Mouse (Mus musculus) adrenal gland, postnatal 10 days (tissue): ENCODE measurements at regions not wholly inside any gene's neighbourhood (a gene's known extent, or its start where the extent isn't known, plus 50 kb on each side); places are given as distances from the start of the nearest gene placed in this dataset.
A peak's percentile ranks its signal among the peaks of the same experiment; 100 is the strongest.
"Not testable (repeated sequence)": the region's sequence is repeated elsewhere in the genome, so short reads cannot be mapped to it uniquely, and the experiment has no call there.

Source experiments
- DNase-seq: peaks from one replicate; pipeline ENCODE4 v3.0.0; 2021; ENCODE audit warnings: mixed read lengths

DNA sequence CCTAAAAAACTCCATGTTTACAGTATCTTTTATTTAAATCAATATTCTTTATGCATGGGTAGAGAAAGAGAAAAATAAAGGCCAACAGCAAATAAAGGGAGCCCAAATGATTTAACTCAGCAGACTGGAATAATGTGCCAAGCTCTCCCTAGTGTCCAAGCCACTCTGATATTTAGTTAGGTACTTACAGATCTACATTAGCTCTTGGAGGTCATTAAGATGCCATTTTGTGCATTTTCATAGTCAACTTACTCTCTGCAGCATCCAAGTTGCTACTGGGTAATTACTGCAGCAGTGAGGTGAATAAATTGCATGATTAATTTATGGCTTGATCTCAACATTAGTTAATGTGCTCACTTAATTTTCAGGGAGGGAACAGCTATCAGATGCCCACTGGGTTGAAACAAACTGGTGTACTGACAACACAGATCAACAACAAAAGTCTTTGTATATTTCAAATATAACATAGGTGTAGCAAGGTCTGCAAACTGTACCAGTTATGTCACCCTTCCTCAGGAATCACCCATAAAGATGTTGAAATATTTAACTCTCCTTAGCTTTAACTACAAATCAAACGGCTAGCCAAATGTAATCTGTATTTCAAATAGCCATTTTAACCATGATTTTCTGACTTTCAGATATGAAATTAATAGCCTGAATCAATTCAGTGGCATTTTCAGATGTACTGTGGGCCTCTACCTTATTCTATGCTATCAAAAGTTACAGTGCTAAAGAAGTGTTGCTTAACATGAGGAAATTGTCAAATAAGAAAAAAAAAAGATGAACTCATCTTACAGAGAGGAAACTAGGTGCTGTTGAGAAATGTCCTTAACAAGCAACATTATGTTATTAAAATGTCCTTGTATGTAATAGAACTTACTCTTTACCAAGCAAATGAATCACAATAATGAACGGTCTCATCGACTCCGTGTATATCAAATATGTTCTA lies 163.8 kb upstream of the Hapln1 start:
- DNase-seq = no peak

DNA sequence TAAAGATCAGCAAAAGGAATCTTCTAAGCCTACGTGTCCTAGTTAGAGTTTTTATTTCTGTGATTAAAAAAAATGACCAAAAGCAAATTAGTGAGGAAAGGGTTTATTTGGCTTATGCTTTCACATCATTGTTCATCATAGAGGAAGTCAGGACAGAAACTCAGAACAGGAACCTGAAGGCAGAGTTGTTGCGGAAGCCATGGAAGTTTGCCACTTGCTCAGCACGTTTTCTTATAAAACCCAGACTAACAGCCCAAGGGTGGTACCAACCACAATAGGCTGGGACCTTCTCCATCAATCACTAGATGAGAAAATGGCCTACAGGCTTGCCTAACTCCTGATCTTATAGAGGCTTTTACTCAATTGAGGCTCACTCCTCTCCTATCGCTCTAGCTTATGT lies 161.2 kb upstream of the Hapln1 start:
- no peak for DNase-seq

DNA sequence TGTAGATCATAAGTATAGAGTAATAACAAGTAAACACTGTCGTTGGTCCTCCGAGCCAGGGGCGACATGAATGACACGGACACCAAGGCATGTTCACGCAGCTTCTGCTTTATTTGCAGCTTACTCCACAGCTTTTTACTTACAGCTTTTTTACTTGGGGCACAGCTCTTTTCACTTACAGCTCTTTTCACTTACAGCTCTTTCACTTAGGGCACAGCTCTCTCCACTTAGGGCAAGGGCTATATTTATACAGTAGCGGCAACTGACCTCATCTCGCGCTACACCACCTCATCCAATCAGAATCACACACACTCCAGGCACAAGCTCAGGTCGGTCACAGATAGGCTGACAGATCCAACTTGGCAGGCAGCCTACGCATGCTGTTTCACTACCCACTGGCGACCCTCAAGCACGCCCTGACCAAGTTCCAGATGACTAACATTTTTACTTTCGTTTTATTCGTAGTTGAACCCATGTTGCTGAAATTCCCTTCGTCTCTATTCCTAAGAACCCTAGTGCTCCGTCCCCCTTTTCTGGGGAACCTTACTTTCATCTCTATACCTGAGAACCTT lies 155.9 kb upstream of the Hapln1 start:
- not testable (repeated sequence) for DNase-seq

DNA sequence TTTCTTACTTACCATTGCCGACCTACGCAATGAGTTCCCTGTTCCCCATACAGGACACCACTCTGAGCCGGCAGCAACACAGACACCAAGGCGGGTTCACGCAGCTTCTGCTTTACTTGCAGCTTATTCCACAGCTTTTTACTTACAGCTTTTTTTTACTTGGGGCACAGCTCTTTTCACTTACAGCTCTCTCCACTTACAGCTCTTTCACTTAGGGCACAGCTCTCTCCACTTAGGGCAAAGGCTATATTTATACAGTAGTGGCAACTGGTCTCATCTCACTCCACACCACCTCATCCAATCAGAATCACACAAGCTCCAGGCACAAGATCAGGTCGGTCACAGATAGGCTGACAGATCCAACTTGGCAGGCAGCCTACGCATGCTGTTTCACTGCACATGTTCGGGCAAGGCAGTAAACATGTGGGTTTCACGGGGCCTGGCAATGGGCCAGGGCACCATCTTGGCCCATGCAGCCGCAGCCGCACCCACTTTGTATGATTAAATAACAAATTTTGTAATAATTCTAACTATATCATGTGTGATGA lies 154.9 kb upstream of the Hapln1 start:
- DNase-seq = no peak

DNA sequence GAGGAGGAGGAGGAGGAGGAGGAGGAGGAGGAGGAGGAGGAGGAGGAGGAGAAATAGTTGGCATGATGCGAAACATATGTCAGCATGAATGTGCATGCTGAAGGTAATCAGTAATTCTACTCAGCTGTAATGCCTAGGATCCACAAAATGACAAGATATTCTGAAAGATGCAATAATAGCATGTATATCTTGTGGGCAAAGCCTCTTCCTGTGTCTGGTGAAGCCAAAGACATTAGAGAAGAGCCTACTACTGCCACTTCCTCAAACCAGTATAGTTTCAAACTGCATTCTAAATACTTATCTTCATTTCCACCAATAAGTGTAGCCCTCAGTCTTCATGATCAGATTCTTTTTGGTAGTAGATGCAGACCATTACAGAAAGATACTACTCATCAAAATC lies 152.2 kb upstream of the Hapln1 start:
- no peak for DNase-seq

DNA sequence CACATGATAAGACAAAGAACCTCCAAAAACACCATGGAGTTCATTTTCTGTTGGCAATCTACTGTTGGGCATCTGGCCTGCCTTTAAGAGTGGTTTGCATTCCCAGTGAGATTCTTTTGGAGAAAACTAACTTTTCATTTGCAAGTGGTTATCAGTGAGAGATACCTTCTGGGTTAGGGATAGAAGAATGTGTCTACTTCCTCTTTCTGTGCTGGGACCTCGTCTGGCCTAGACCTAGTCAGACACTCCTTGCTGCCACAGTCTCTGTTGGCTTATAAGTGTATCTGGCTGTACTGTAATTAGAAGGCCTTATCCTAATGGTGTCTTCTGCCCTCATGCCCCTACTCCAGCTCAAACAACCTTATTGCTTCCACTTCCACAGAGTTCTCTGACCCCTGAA lies 150.4 kb upstream of the Hapln1 start:
- DNase-seq = no peak

DNA sequence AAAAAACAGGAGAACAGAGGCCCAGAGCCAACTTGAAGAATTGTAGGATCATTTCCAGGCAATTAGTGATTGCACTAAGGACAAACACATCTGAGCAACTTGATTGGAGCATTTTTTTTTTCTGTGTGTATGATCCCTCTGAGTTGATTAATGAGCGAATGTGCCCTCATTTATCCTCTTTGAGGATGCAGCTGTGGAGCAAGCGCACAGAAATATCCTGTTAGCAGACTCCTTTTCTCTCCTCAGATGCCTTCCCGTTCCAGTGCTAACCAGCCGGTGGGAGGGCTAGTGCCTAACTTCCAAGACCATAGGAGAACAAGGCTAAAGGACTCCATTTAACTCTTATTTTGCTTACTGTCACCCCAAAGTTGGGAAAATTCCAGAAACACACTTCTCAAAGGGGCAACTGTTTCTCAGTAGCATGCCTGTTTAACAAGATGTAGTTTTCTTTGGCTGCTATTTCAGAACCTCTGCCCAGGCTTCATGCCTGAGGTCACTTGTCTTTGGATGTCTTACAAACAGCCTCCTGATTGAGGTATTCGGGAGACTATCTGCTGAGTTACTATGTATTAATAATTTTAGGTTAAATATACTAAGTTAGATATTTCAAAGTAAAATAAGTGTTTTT lies 144.8 kb upstream of the Hapln1 start:
- no peak for DNase-seq

DNA sequence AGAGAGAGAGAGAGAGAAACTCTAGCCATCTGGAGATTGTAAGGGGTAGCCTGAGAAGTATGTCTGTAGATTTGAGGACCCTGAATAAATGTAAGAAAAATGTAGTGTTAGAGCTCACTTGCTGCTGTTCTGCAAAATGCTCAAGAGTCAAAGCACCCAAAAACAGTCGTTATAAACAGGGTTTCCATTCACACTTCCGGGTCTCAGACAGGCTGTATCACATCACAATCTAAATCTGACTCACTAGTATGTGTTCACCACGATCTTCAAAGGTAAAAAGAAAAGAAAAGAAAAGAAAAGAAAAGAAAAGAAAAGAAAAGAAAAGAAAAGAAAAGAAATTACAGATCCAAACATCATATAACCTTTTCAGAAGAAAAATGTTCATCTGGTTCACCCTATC lies 143.7 kb upstream of the Hapln1 start:
- DNase-seq = no peak

DNA sequence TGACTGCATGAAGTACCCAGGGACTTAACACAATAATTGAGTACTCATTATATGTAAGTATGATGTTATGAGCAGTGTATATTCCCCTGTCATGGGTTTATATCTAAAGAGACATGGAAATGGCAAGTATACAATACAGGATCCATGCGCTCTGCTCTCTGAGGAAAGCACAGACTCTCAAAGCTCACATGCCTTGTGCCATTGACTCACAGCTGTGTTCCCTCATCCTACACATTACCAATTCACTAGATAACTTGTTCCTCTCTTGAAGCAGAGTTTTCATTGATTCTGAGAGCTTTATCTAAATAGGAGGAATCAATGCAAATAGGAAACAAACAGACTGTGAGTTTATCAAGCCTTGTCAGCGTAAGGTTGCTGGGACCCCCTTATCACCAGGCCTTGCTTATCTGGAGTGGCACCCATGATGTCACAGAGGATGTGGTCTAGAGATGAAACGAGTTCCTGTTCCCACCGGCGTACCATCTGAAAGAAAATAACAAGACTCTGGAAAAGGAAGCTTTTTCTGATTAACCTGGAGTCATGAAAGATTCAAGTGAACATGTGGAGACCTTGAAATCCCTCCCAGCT lies 138.4 kb upstream of the Hapln1 start:
- no peak for DNase-seq

DNA sequence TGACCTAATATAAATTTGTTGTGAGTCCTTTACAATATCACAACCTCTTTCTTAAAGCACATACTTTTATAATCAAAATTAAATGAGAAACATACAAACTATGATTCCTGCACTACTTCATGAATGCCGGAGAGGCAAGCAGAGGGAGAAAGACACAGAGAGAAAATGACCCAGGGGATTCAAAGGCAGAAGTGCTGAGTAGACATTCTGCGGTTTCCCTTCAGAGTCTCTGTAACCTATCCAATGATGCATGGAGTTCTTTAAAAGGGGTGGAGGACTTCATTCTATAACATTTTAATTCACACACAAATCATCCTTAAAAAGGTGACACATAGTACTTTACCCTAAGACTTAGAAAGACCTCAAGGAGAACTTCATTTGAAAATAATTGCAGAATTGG lies 129.1 kb upstream of the Hapln1 start:
- DNase-seq = no peak

DNA sequence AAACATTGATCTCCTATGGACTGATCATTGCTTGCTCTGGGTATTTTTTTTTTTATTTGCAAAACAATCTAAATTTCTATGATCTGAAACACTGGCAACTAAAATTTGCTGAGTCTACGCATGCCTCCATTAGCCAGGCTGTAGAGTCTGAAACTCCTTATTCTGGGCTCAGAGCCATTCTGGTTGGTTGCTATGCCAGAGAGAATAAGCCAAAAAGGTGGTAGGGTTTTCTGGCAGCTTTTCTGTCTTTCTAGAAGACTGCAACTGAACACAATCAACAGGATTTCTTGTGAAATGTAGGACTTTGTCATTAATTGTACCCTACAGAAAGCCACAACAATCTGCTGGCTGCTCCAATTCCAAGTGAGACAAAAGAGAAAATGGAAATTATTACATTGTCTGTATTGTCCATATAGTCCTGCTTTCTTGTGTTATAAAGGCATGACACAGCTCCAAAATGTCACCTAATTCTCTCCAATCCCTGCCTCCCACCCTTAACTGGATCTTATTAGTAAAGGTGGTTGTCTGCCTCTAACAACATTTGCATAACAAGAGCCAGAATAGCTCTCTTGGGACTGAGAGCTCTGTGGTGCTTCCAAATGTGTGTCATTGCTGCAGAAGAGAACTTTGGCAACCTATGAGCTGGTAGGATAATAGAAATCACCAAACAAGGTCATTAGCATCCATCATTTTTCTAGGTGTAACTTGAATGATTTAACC lies 126.7 kb upstream of the Hapln1 start:
- peak; percentile 16 for DNase-seq

DNA sequence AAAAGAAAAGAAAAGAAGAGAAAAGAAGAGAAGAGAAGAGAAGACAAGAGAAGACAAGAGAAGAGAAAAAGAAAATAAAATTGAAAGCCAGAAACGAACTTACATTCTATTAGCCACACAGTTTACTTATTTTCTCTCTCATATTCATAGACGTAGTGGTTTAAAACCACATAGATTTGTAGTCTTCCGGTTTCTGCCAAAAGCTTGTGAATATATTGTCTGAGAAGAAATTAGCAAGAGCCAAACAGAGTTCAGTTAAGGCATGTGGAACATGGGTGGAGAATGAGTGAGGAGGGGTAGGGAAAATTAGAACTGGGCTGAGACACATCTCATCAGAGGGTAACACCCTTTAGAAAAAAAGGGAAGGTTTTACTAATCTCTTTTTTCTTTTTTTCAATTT lies 120.8 kb upstream of the Hapln1 start:
- no peak for DNase-seq

DNA sequence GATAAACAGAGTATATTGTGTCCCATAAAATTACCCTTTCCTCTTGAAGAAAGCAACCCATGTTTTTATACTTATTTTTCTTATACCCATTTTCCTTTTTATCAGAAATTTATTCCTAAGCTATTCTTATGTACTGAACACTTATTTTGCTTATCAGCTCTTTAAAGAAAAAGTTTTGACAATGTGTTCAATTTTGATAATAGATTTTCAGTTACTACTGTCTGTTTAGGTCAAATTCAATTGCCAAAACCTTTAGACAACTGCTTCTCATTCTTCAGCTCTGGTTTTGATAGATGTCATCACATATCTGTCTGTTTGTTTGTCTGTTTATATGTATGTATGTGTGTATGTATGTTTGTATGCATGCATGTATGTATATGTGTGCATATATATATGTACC lies 117.8 kb upstream of the Hapln1 start:
- DNase-seq = no peak

DNA sequence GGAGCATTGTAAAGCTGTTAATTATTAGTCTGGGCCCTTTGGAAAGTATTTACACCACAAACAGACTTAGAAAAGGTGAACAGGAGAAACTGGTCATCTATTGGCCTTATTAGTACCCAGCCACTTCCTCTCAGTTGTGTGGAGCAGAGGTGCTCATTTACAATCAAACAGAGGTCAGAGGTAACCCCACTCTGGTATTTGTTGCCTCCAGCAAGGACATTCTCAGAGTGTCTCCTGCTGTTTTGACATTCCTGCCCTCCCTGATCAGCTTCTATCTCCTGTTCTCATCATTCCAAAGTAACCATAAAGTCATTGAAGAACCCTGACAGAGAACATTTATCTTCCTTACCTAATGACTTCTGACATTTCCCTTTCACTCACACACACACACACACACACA lies 116.1 kb upstream of the Hapln1 start:
- DNase-seq = no peak

DNA sequence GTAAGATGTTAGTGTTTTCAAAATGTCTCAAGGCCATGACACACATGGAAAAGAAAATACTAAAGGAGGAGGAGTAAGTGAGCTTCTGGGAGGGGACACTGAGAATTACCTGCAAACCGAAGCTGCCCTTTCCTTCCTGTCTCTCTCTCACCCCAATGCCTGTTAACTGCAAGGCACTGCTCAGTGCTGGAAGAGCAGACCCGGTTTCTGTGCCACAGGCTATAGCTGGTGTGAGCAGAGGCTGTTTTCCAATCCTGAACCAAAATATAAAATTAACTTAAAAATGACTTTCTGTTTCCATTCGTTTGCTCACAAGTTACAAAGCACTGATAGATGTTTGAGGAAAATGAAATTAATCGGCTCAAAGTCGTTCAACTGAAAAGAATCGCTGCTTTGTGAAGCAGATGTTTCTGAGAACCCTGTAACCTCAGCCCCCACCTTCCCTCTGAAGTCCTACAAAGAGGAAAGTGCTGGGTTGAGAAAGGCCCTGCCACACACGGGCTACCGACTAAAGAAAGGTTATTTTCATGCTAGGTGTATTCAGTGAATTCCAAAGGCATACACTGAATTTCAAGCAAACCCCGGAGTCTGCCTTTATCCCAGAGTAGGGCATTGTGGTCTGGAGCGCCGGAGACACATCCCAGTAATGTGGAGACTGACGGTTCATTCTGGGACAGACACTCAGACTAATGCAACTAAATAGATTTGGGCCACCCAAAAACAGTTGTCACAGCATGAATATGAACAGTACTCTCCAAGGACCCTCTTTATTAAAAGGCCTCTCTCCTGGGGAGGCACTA lies 111.1 kb upstream of the Hapln1 start:
- DNase-seq = no peak

DNA sequence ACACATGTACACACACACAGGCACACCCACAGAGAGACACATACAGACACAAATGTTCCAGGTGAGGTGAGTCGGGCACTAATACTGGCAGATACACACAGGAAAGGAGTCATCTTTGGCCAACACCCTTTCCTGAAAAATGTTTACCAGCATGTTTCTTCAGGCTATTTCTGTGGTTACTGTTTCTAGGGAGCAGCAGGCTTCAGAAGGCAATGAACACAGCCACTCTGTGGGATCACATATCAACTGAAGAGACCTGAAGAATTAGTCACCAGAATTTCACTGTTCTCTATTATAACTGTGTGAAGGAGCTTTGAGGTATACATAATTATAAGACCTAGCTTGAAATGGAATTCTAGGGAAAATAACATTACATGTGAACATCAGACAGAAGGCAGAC lies 94.7 kb upstream of the Hapln1 start:
- DNase-seq = no peak

DNA sequence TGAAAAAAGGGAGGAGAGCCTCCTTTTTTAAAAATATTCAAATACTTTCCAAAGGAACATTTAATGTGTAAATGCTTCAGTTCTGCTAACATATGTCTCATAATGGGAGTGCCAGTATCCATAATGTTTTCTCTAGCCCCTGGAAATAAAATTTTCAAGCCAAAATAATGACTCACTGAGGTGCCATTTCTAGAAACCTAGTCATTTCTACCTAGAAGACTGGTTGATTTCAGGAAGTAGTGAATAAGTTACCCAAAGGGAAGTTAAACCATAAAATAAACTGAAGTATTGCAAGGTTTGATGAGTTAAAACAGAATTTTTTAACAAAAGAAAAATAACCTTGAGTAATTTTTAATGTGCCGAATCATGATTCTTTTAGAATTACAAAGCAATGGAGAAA lies 85.8 kb upstream of the Hapln1 start:
- no peak for DNase-seq

DNA sequence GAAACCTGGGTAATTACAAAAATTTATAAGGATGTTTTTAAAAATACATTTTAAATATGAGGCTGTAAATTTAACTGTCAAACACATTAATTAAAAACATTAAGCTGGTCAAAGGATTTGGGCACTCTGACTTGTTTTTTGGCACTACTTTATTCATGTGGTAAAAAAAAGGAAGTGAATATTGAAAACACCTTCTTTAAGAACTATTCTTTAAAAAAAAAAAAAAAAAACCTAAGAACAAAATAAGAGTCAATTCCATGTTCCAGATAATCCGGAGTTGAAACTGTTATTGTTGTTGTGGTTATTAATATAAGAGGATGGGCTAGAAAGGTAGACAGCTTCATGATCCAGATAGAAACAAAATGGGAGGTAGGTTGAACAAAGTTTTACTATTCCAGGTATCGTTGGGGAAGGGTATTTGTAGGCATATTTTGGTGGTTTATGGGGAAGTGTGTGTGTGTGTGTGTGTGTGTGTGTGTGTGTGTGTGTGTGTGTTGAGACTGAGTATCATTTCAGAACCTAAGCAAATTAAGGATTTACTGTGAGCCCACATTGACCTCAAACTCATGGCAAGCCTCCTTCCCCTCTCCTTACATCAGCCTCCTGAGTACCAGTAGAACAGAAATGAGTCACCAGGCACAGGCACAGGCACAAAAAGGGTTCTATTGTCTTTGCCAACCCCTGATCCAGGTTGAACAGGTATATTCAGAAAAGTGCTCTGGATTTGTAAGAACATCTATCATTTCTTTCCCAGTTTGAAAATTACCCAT lies 85.2 kb upstream of the Hapln1 start:
- DNase-seq = no peak

DNA sequence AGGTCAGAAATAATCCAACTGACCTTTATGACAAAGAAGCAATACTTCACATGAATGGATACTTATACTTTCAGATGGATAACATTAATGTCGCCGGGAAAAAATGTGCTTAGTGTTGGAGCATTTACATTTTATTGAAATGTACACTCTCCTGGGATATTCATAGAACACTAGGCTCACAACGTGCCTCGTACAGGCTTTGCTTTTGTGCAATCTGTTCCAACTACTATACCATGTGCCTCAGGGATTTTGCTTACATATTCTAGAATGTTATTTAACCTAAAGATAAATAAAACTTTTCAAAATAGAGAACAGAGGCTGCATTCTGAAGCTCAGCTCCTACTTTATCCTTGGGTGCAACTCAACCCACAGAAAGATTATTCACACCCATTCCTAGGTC lies 75.8 kb upstream of the Hapln1 start:
- DNase-seq = no peak
